Mouse (Mus musculus): ENCODE data around the gene Igsf3. TPM values are rescaled to one million over a fixed set of nuclear protein-coding genes. Genes with fewer than 3 reads are reported as not detected.

The Igsf3 gene
- total RNA-seq, 1 experiment from 2014 or later = 0.29 TPM

DNA sequence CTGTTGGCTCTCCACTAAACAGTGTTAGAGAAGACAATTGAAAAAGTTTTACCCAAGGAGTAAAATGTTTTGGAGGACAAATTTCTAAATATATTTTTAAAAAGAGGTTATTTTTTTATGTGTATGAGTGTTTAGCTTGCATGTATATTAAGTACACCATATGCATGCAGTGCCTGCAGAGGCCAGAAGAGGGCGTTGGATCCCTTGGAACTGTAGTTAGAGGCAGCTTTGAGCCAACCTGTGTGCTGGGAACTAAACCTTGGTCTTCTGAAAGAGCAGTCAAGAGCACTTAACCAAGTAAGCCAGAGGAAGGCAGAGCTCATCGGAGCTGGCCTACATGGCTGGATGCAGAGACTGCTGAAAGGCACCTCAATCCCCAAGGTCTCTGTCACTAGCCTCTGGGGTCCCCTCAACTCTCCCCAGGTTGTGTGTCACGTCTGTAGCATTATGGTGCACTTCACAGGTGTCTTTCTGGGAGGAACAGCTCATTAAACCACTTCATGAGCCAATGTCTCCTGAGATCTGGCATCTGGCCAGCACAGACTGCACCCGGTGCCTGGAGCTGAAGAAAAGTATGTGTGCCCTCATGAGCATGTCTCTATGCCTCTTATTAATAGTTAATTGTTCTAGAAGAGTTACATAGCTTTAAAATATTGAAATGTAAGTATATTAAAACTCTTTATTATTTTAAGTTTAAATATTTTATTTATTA, 109.3 kb downstream of the Igsf3 start:
- no peak for ATAC-seq (replicated peaks; ENCODE audit: insufficient number of reproducible peaks, low FRiP score, low TSS enrichment, poor library complexity, severe bottlenecking)

GRCm38 (mm10) chr3:101487436-101487835, 110.6 kb downstream of the Igsf3 start:
- no peak for ATAC-seq (replicated peaks; ENCODE audit: insufficient number of reproducible peaks, low FRiP score, low TSS enrichment, poor library complexity, severe bottlenecking)

GRCm38 (mm10) chr3:101488204-101488603, 111.3 kb downstream of the Igsf3 start:
- no peak for ATAC-seq (replicated peaks; ENCODE audit: insufficient number of reproducible peaks, low FRiP score, low TSS enrichment, poor library complexity, severe bottlenecking)

DNA sequence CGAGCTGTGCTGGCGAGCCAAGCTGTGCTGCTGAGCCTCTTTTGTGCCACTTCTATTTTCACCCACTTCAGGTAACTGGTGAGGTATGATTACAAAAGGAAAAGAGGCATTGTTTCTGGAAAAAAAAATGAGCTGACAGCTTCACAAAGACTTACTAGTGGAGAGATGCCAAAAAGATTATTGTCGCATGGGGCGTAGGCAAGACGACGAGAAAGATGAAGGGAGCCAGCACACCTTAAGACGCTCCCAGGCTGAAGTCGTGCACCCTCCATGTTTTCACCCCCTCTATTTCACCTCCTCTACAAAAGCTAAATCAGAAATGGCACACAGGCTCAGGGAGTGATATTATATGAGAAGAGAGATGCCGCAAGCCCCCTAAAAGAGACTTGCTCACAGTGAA, 113.6 kb downstream of the Igsf3 start:
- ATAC-seq (replicated peaks; ENCODE audit: insufficient number of reproducible peaks, low FRiP score, low TSS enrichment, poor library complexity, severe bottlenecking) = no peak

GRCm38 (mm10) chr3:101492908-101493307, 116.0 kb downstream of the Igsf3 start:
- no peak for ATAC-seq (replicated peaks; ENCODE audit: insufficient number of reproducible peaks, low FRiP score, low TSS enrichment, poor library complexity, severe bottlenecking)

- peak; percentile 86 for ATAC-seq (replicated peaks; ENCODE audit: insufficient number of reproducible peaks, low FRiP score, low TSS enrichment, poor library complexity, severe bottlenecking)
Observed at GRCm38 (mm10) chr3:101493937-101494459, 117.1 kb downstream of the Igsf3 start.

GRCm38 (mm10) chr3:101497432-101498030, 120.6 kb downstream of the Igsf3 start:
- no peak for ATAC-seq (replicated peaks; ENCODE audit: insufficient number of reproducible peaks, low FRiP score, low TSS enrichment, poor library complexity, severe bottlenecking)

GRCm38 (mm10) chr3:101499906-101500305, 123.0 kb downstream of the Igsf3 start:
- ATAC-seq (replicated peaks; ENCODE audit: insufficient number of reproducible peaks, low FRiP score, low TSS enrichment, poor library complexity, severe bottlenecking) = no peak

- ATAC-seq (replicated peaks; ENCODE audit: insufficient number of reproducible peaks, low FRiP score, low TSS enrichment, poor library complexity, severe bottlenecking) = no peak
Observed at GRCm38 (mm10) chr3:101500393-101501051, 123.6 kb downstream of the Igsf3 start.

DNA sequence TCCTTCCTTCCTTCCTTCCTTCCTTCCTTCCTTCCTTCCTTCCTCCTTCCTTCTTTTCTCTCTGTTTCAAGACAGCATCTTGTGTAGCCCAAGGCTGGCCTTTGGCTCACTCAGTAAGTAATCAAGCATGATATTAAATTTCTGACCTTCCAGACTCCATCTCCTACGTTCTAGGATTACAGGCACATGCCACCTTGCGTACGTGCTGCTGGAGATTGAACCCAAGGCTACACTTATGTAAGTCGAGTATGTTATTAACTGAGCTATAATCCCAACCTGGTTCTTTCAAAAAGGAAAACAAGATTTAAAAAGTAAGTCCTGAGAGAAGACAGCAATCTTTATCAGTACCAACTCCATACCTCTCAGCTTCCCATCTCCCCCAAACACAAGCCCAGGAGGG, 124.7 kb downstream of the Igsf3 start:
- ATAC-seq (replicated peaks; ENCODE audit: insufficient number of reproducible peaks, low FRiP score, low TSS enrichment, poor library complexity, severe bottlenecking) = no peak

- ATAC-seq (replicated peaks; ENCODE audit: insufficient number of reproducible peaks, low FRiP score, low TSS enrichment, poor library complexity, severe bottlenecking) = no peak
Observed at GRCm38 (mm10) chr3:101502086-101502760, 125.3 kb downstream of the Igsf3 start.

GRCm38 (mm10) chr3:101506179-101506578, 129.3 kb downstream of the Igsf3 start:
- 0 out of 2 replicates have a peak, but pooled peaks have one; percentile 28 for ATAC-seq (replicated peaks; ENCODE audit: insufficient number of reproducible peaks, low FRiP score, low TSS enrichment, poor library complexity, severe bottlenecking)

DNA sequence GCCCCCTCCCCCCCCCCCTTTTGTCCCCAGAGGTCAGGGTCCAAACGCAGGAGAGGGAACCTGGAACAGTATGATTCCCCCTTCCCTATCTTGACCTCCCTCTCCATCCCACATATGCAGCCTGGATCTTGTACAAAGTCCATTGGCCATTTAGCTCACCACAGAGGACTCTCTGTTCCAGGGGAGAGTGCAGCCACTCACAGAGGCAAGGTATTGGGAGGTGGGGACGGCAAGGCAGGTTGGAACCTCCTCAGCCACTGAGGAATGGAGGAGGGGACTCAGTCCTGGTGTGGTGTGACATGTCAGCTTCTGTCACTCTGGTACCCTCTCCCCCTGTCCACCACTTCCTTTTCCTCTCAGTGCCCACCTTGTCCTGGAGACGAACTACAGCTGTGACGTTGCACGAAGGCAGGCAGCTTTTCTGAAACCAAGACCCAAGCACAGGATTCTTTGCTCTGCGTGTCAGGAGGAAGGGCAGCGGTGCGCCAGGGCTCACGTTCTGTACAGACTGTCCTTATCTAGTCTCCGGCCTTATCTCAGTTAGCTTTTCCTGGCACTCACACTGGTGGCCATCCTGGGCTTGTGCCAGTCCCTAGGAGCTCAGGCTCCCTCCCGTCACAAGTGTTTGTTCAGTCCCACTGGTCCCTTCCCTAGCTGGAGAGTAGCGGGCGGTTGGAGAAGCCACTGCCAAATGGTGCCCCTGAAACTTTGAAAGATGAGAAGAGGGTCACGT, 130.3 kb downstream of the Igsf3 start:
- ATAC-seq (replicated peaks; ENCODE audit: insufficient number of reproducible peaks, low FRiP score, low TSS enrichment, poor library complexity, severe bottlenecking) = no peak

DNA sequence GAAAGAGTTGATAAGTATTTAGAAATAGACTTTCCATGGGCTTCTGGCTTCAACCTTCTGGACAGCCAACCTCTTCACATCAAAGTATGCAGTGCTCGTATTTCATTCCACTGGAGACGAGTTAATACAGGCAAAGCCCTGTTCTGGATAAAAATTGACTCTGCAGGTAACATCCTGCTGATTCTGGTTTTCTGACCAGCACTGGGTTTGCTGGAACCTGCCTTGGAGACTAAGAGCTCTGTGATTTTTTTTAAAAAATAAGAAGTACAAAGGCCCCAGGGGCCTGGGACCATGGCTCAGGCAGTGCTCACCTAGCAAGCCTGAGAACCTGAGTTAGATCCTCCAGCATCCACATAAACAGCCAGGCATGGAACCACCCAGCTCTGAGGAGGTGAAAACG, 130.9 kb downstream of the Igsf3 start:
- no peak for ATAC-seq (replicated peaks; ENCODE audit: insufficient number of reproducible peaks, low FRiP score, low TSS enrichment, poor library complexity, severe bottlenecking)

- ATAC-seq (replicated peaks; ENCODE audit: insufficient number of reproducible peaks, low FRiP score, low TSS enrichment, poor library complexity, severe bottlenecking) = no peak
Observed at GRCm38 (mm10) chr3:101509707-101510544, 133.0 kb downstream of the Igsf3 start.

DNA sequence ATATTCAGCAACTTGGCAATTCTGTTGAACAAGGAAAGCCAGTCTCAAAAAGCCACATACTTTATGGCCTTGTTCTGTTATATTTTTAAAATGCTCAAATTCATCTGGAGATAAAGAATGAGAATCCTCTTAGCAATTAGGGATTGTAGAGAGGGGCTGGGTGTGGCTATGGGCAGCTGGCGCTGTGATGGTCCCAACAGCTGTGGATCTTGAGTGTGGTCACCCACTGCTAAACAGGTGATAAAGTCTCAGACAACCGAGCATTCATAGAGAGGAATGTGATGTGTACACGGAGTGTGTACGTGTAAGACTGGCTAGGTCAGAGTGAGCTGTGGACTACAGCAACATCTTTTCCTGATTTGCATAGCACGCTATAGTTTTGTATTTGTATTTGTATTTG, 133.7 kb downstream of the Igsf3 start:
- no peak for ATAC-seq (replicated peaks; ENCODE audit: insufficient number of reproducible peaks, low FRiP score, low TSS enrichment, poor library complexity, severe bottlenecking)
